15 mouse cellular contexts compared by ENCODE assay signal in genomic region chr14:68935303-68935662, GRCm38 (mm10).
A peak's percentile ranks its signal among the peaks of the same experiment; 100 is the strongest.
DNase-seq lines count a peak whose midpoint lies in the region; ATAC-seq and TF ChIP-seq lines count a peak whose summit lies in the region.
"Had no signal": no experiment of that assay in that cellular context is flagged by ENCODE, and none has a peak within 500 bp of the region (broad histone marks: within the 10 kb centered on the region; RNA-seq: fewer than 3 reads in every experiment).

No protein-coding gene starts in this region.

- TF ChIP-seq POLR2A in kidney, adult 2 months (IDR thresholded peaks at IDR 0.05; ENCODE audit: low read depth, low read length), result no peak
- no peak for TF ChIP-seq POLR2A in olfactory bulb, adult 2 months (IDR thresholded peaks at IDR 0.05; ENCODE audit: insufficient read depth, low read depth, low read length)

- no peak for DNase-seq in kidney, adult 2 months
- no peak for DNase-seq in stomach, postnatal 0 days (ENCODE audit: low spot score)
- no peak for DNase-seq in adrenal gland, postnatal 4 days (ENCODE audit: low spot score in 2 of 2)
- DNase-seq in spleen, adult 12 weeks (ENCODE audit: low spot score), result no peak
- DNase-seq: adrenal gland, postnatal 36 days; liver, embryonic 13.5 days; lung, postnatal 36 days; thymus, postnatal 36 days had no signal

- no peaks in the 10 kb centered on the region for H3K27me3 ChIP-seq in kidney, embryonic 14.5 days (ENCODE audit: control insufficient read depth, insufficient read depth, low read length)
- H3K27me3 ChIP-seq in kidney, adult 2 months (replicated peaks; ENCODE audit: control insufficient read depth, insufficient read depth, low read length), result no peaks in the 10 kb centered on the region
- H3K27me3 ChIP-seq in stomach, embryonic 15.5 days (replicated peaks), result no peaks in the 10 kb centered on the region
- H3K27me3 ChIP-seq in stomach, postnatal 0 days (ENCODE audit: control insufficient read depth, insufficient read depth, low read length), result no peaks in the 10 kb centered on the region
- peaks cover 11% of the 10 kb centered on the region for H3K27me3 ChIP-seq in limb, embryonic 12.5 days
- H3K27me3 ChIP-seq: heart, embryonic 15.5 days; liver, embryonic 13.5 days had no signal

- no peak for TF ChIP-seq CTCF in kidney, adult 2 months (conservative IDR thresholded peaks at IDR 0.05; ENCODE audit: insufficient read depth, insufficient read length, low read depth, low read length)
- TF ChIP-seq CTCF in stomach, postnatal 0 days (IDR thresholded peaks at IDR 0.05; ENCODE audit: low read depth), result no peak
- no peak for TF ChIP-seq CTCF in olfactory bulb, adult 2 months (IDR thresholded peaks at IDR 0.05; ENCODE audit: insufficient read depth, low read depth, low read length)

- no peak overlapping the region for H3K4me2 ChIP-seq in kidney, embryonic 14.5 days (replicated peaks; ENCODE audit: low read depth, low read length)
- H3K4me2 ChIP-seq in stomach, embryonic 15.5 days, result 0 out of 2 replicates have a peak overlapping the region, but pooled peaks have one; percentile 28
- H3K4me2 ChIP-seq in stomach, postnatal 0 days (replicated peaks; ENCODE audit: low read depth), result no peak overlapping the region
- peak overlapping the region; percentile 47 for H3K4me2 ChIP-seq in limb, embryonic 12.5 days
- H3K4me2 ChIP-seq: liver, embryonic 13.5 days had no signal

- ATAC-seq in kidney, embryonic 14.5 days (ENCODE audit: low FRiP score, low TSS enrichment), result no peak; the same call in 1 of the 2 replicates
- no peak for ATAC-seq in stomach, embryonic 15.5 days (ENCODE audit: insufficient read depth, low FRiP score, low read depth)
- no peak for ATAC-seq in stomach, postnatal 0 days (ENCODE audit: low FRiP score, low TSS enrichment)
- no peak for ATAC-seq in limb, embryonic 12.5 days (ENCODE audit: insufficient number of reproducible peaks, insufficient read depth, low FRiP score, low TSS enrichment, low read depth)
- ATAC-seq: CD4-positive, CD25-positive, alpha-beta regulatory T cell, adult 4 months; inflammation-experienced regulatory T-cells, adult 6 months had no signal

- peaks cover 15% of the 10 kb centered on the region; the same call in 1 of the 2 replicates for H3K4me1 ChIP-seq in kidney, embryonic 14.5 days (ENCODE audit: control insufficient read depth, insufficient read depth, low read length)
- H3K4me1 ChIP-seq in kidney, adult 2 months (ENCODE audit: control insufficient read depth, insufficient read depth, low read length), result no peaks in the 10 kb centered on the region
- H3K4me1 ChIP-seq in stomach, embryonic 15.5 days, result no peaks in the 10 kb centered on the region
- H3K4me1 ChIP-seq in stomach, postnatal 0 days (replicated peaks; ENCODE audit: control insufficient read depth, insufficient read depth), result no peaks in the 10 kb centered on the region
- H3K4me1 ChIP-seq in limb, embryonic 12.5 days (replicated peaks), result peaks cover 20% of the 10 kb centered on the region
- peaks cover 6% of the 10 kb centered on the region for H3K4me1 ChIP-seq in olfactory bulb, adult 2 months (ENCODE audit: control insufficient read depth, insufficient read depth, low read length)
- H3K4me1 ChIP-seq: liver, embryonic 13.5 days had no signal

- no peak overlapping the region for H3K9ac ChIP-seq in kidney, embryonic 14.5 days (ENCODE audit: low read depth, low read length)
- no peak overlapping the region for H3K9ac ChIP-seq in stomach, embryonic 15.5 days
- H3K9ac ChIP-seq in stomach, postnatal 0 days (ENCODE audit: low read length), result no peak overlapping the region
- H3K9ac ChIP-seq in limb, embryonic 12.5 days (replicated peaks), result no peak overlapping the region
- H3K9ac ChIP-seq: heart, embryonic 15.5 days; liver, embryonic 13.5 days had no signal

- 53% methylated on average over 6 of the region's 6 CpGs for whole genome bisulfite sequencing in kidney, embryonic 14.5 days
- 52% methylated on average over 6 of the region's 6 CpGs for WGBS in kidney, adult 2 months
- WGBS in stomach, embryonic 15.5 days, result 62% methylated on average over 6 of the region's 6 CpGs
- 62% methylated on average over 6 of the region's 6 CpGs for WGBS in stomach, postnatal 0 days
- 25% methylated on average over 6 of the region's 6 CpGs for WGBS in limb, embryonic 12.5 days
- WGBS in olfactory bulb, adult 2 months, result 59% methylated on average over 6 of the region's 6 CpGs

- H3K36me3 ChIP-seq in kidney, embryonic 14.5 days (ENCODE audit: control insufficient read depth, insufficient read depth, low read length), result no peaks in the 10 kb centered on the region
- H3K36me3 ChIP-seq in kidney, adult 2 months (ENCODE audit: control insufficient read depth, insufficient read depth, low read length), result no peaks in the 10 kb centered on the region
- no peaks in the 10 kb centered on the region for H3K36me3 ChIP-seq in stomach, embryonic 15.5 days
- H3K36me3 ChIP-seq in stomach, postnatal 0 days (ENCODE audit: control insufficient read depth, insufficient read depth, low read length), result no peaks in the 10 kb centered on the region
- H3K36me3 ChIP-seq in limb, embryonic 12.5 days, result no peaks in the 10 kb centered on the region
- H3K36me3 ChIP-seq: heart, embryonic 15.5 days; liver, embryonic 13.5 days had no signal

- H3K9me3 ChIP-seq in kidney, embryonic 14.5 days (ENCODE audit: control insufficient read depth, low read length), result no peaks in the 10 kb centered on the region
- H3K9me3 ChIP-seq in stomach, embryonic 15.5 days, result no peaks in the 10 kb centered on the region
- no peaks in the 10 kb centered on the region for H3K9me3 ChIP-seq in stomach, postnatal 0 days (ENCODE audit: control insufficient read depth, low read length)
- no peaks in the 10 kb centered on the region for H3K9me3 ChIP-seq in limb, embryonic 12.5 days
- H3K9me3 ChIP-seq: heart, embryonic 15.5 days; liver, embryonic 13.5 days had no signal

- no peak overlapping the region for H3K4me3 ChIP-seq in kidney, embryonic 14.5 days (ENCODE audit: low read length)
- H3K4me3 ChIP-seq in kidney, adult 2 months (ENCODE audit: insufficient read depth, low read depth, low read length), result no peak overlapping the region
- no peak overlapping the region for H3K4me3 ChIP-seq in stomach, embryonic 15.5 days (replicated peaks)
- H3K4me3 ChIP-seq in stomach, postnatal 0 days (ENCODE audit: low read depth, low read length), result no peak overlapping the region
- H3K4me3 ChIP-seq in limb, embryonic 12.5 days (replicated peaks), result 0 out of 2 replicates have a peak overlapping the region, but pooled peaks have one; percentile 1
- H3K4me3 ChIP-seq in olfactory bulb, adult 2 months (ENCODE audit: insufficient read depth, low read depth, low read length), result no peak overlapping the region
- H3K4me3 ChIP-seq: heart, embryonic 15.5 days; liver, embryonic 13.5 days had no signal

- no peak for TF ChIP-seq EP300 in stomach, postnatal 0 days (optimal IDR thresholded peaks at IDR 0.05)

- H3K27ac ChIP-seq in kidney, embryonic 14.5 days (ENCODE audit: low read depth, low read length), result peak overlapping the region; percentile 67; the same call in 1 of the 2 replicates
- no peak overlapping the region for H3K27ac ChIP-seq in kidney, adult 2 months (ENCODE audit: insufficient read depth, low read depth, low read length)
- H3K27ac ChIP-seq in stomach, embryonic 15.5 days, result no peak overlapping the region
- no peak overlapping the region for H3K27ac ChIP-seq in stomach, postnatal 0 days (replicated peaks)
- 0 out of 2 replicates have a peak overlapping the region, but pooled peaks have one; percentile 45 for H3K27ac ChIP-seq in limb, embryonic 12.5 days
- peak overlapping the region; percentile 54 for H3K27ac ChIP-seq in olfactory bulb, adult 2 months (ENCODE audit: insufficient read depth, low read depth, low read length)
- H3K27ac ChIP-seq: liver, embryonic 13.5 days had no signal

Comparison
In these comparisons a context has a peak if more than half of its experiments do, and no peak if none do; other contexts are left out.
1. H3K27ac ChIP-seq: peak in kidney, embryonic 14.5 days (single experiment), limb, embryonic 12.5 days (single experiment) and olfactory bulb, adult 2 months (single experiment); none in kidney, adult 2 months (single experiment), stomach, embryonic 15.5 days (single experiment) and stomach, postnatal 0 days (single experiment).
2. H3K4me2 ChIP-seq: peak in stomach, embryonic 15.5 days (single experiment) and limb, embryonic 12.5 days (single experiment); none in kidney, embryonic 14.5 days (single experiment) and stomach, postnatal 0 days (single experiment).